Mouse (Mus musculus) intestine, embryonic 15.5 days (tissue): ENCODE measurements around the gene Arhgap10. TPM values are rescaled to one million over a fixed set of nuclear protein-coding genes. Genes with fewer than 3 reads are reported as not detected.

Source experiments
- ATAC-seq: fragments of 200-750 bp; cut with Nextera tagmentation; 2 replicates; pipeline ENCODE4 v1.8.0; 2017; ENCODE audit warnings: moderate TSS enrichment, moderate library complexity
- H3K27ac ChIP-seq: fragments of 300-500 bp; sonication (generic); 2 replicates; pipeline ENCODE4 v1.5.1; 2015; ENCODE audit warnings: mild to moderate bottlenecking, inconsistent platforms
- H3K27me3 ChIP-seq: fragments of 300-500 bp; sonication (generic); replicated peaks from 2 replicates; pipeline ENCODE4 v1.6.1; 2015; ENCODE audit warnings: inconsistent platforms
- H3K36me3 ChIP-seq: fragments of 300-500 bp; sonication (generic); 2 replicates; pipeline ENCODE4 v1.6.1; 2015; ENCODE audit warnings: inconsistent platforms
- H3K4me1 ChIP-seq: fragments of 300-500 bp; sonication (generic); replicated peaks from 2 replicates; pipeline ENCODE4 v1.6.1; 2015; ENCODE audit warnings: inconsistent platforms
- H3K4me2 ChIP-seq: fragments of 300-500 bp; sonication (generic); replicated peaks from 2 replicates; pipeline ENCODE4 v1.6.1; 2015; ENCODE audit warnings: mild to moderate bottlenecking, inconsistent platforms
- H3K4me3 ChIP-seq: fragments of 300-500 bp; sonication (generic); replicated peaks from 2 replicates; pipeline ENCODE4 v1.5.1; 2015; ENCODE audit warnings: inconsistent platforms
- H3K9ac ChIP-seq: fragments of 300-500 bp; sonication (generic); 2 replicates; pipeline ENCODE4 v1.6.1; 2015; ENCODE audit warnings: inconsistent platforms
- H3K9me3 ChIP-seq: fragments of 300-500 bp; sonication (generic); 2 replicates; pipeline ENCODE4 v1.6.1; 2016; ENCODE audit warnings: inconsistent platforms
- WGBS: fragments of 180-500 bp; shearing (Covaris S2); methylation state at CpG from one replicate; pipeline ENCODE4 v1.1.7; 2015; 5-methylcytosine and 5-hydroxymethylcytosine counted together
- polyA plus RNA-seq: library from polyadenylated mRNA; unstranded; fragments of >200 nt; fragmentation: Nextera tagmentation; extraction: Ambion mirVana; gene quantifications from 2 replicates; pipeline ENCODE4 v1.2.1, GENCODE M21; 2015

The Arhgap10 gene
- polyA plus RNA-seq, 1 experiment from 2014 or later, result 30.9 TPM

GRCm38 (mm10) chr8:77511750-77512493 is 5.8 kb downstream of the Arhgap10 start:
- H3K36me3 ChIP-seq, result no peaks in the 10 kb centered on the region
- no peak overlapping the region for H3K9ac ChIP-seq
- no peak for ATAC-seq
- H3K27ac ChIP-seq, result no peak overlapping the region
- no peak overlapping the region for H3K4me2 ChIP-seq
- H3K27me3 ChIP-seq, result no peaks in the 10 kb centered on the region
- no peak overlapping the region for H3K4me3 ChIP-seq
- H3K4me1 ChIP-seq, result peaks cover 25% of the 10 kb centered on the region
- 73% methylated on average over 13 of the region's 13 CpGs for WGBS
- H3K9me3 ChIP-seq, result no peaks in the 10 kb centered on the region

GRCm38 (mm10) chr8:77510426-77510825 is 7.3 kb downstream of the Arhgap10 start:
- no peak for ATAC-seq
- no peak overlapping the region for H3K9ac ChIP-seq
- no peaks in the 10 kb centered on the region for H3K36me3 ChIP-seq
- H3K4me2 ChIP-seq, result no peak overlapping the region
- H3K4me1 ChIP-seq, result peaks cover 15% of the 10 kb centered on the region
- no peaks in the 10 kb centered on the region for H3K27me3 ChIP-seq
- WGBS, result 66% methylated on average over 3 of the region's 3 CpGs
- H3K9me3 ChIP-seq, result no peaks in the 10 kb centered on the region
- no peak overlapping the region for H3K27ac ChIP-seq
- no peak overlapping the region for H3K4me3 ChIP-seq

- 0 out of 2 replicates have a peak, but pooled peaks have one; percentile 14 for ATAC-seq
- H3K4me1 ChIP-seq, result peaks cover 8% of the 10 kb centered on the region
These were observed 8.7 kb downstream of the Arhgap10 start for GRCm38 (mm10) chr8:77509044-77509443.

GRCm38 (mm10) chr8:77507510-77508035 is 10.2 kb downstream of the Arhgap10 start:
- Histone ChIP-seq H3K9ac (no peak overlapping the region), H3K36me3 (no peaks in the 10 kb centered on the region), H3K27me3 (no peaks in the 10 kb centered on the region), H3K4me3 (no peak overlapping the region), H3K4me1 (peaks cover 4% of the 10 kb centered on the region; the same call in 1 of the 2 replicates), H3K4me2 (no peak overlapping the region), H3K9me3 (no peaks in the 10 kb centered on the region), H3K27ac (no peak overlapping the region)
- ATAC-seq, result no peak
- WGBS, result 70% methylated on average over 10 of the region's 10 CpGs

More at GRCm38 (mm10) chr8:77509044-77509443, 8.7 kb downstream of the Arhgap10 start:
- H3K9me3 ChIP-seq, result no peaks in the 10 kb centered on the region
- 87% methylated on average over 7 of the region's 7 CpGs for WGBS
- H3K27ac ChIP-seq, result no peak overlapping the region
- H3K27me3 ChIP-seq, result no peaks in the 10 kb centered on the region
- no peak overlapping the region for H3K9ac ChIP-seq
- H3K36me3 ChIP-seq, result no peaks in the 10 kb centered on the region
- no peak overlapping the region for H3K4me3 ChIP-seq
- H3K4me2 ChIP-seq, result no peak overlapping the region

- ATAC-seq, result 0 out of 2 replicates have a peak, but pooled peaks have one; percentile 21
- no peak overlapping the region for H3K4me2 ChIP-seq
- H3K9me3 ChIP-seq, result no peaks in the 10 kb centered on the region
- WGBS, result 61% methylated on average over 7 of the region's 7 CpGs
- no peak overlapping the region for H3K9ac ChIP-seq
- no peaks in the 10 kb centered on the region; the same call in 1 of the 2 replicates for H3K4me1 ChIP-seq
- no peak overlapping the region for H3K4me3 ChIP-seq
- no peaks in the 10 kb centered on the region for H3K36me3 ChIP-seq
- H3K27ac ChIP-seq, result no peak overlapping the region
- no peaks in the 10 kb centered on the region for H3K27me3 ChIP-seq
These were observed 11.2 kb downstream of the Arhgap10 start for GRCm38 (mm10) chr8:77506539-77506938.

DNA sequence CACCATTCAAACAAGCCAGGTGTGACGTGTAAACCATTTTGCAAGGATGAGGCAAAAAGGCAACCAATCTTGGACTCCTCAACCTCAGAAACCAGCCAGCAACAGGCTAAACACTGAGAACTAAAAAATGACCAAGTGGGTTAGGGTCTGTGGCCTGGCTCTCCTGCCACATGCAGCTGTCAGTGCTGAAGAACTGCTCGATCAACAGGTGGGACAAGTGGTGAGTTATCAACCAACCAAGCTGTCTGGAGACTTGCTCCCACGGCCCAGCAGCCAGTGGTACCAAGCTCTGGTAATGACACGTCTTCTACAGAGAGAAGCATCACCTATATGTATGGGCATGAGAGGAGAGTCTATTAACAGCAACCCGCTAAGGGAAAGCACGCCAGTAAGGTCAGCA is 15.2 kb downstream of the Arhgap10 start:
- H3K4me2 ChIP-seq, result no peak overlapping the region
- no peak overlapping the region for H3K4me3 ChIP-seq
- H3K36me3 ChIP-seq, result no peaks in the 10 kb centered on the region
- H3K27ac ChIP-seq, result no peak overlapping the region
- H3K27me3 ChIP-seq, result no peaks in the 10 kb centered on the region
- H3K9me3 ChIP-seq, result no peaks in the 10 kb centered on the region
- H3K9ac ChIP-seq, result no peak overlapping the region
- no peaks in the 10 kb centered on the region; the same call in 1 of the 2 replicates for H3K4me1 ChIP-seq
- no peak for ATAC-seq
- 83% methylated on average over 6 of the region's 6 CpGs for WGBS

DNA sequence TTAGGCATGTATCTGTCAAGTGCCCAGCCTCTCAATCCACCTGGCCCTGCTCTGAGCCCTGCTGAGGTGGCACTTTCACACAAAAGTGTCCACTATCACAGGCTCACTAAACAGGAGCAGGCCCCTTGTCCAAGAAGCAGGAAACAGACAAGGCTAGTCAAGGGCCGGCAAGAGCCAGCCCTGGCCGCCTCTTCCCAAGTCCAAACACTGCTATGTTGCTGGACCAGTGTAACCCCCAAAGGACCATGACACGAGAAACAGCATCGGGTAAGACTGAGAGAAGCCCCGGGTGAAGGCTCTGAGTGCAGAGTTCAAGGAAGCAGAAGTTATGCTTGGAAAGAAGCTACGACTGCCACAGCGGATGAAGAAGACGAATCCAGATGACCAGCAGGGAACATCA is 16.6 kb downstream of the Arhgap10 start:
- H3K36me3 ChIP-seq, result no peaks in the 10 kb centered on the region
- H3K27me3 ChIP-seq, result no peaks in the 10 kb centered on the region
- no peaks in the 10 kb centered on the region; the same call in 1 of the 2 replicates for H3K4me1 ChIP-seq
- H3K4me3 ChIP-seq, result no peak overlapping the region
- H3K4me2 ChIP-seq, result no peak overlapping the region
- H3K9me3 ChIP-seq, result no peaks in the 10 kb centered on the region
- no peak for ATAC-seq
- no peak overlapping the region for H3K9ac ChIP-seq
- H3K27ac ChIP-seq, result no peak overlapping the region
- WGBS, result 83% methylated on average over 8 of the region's 8 CpGs

DNA sequence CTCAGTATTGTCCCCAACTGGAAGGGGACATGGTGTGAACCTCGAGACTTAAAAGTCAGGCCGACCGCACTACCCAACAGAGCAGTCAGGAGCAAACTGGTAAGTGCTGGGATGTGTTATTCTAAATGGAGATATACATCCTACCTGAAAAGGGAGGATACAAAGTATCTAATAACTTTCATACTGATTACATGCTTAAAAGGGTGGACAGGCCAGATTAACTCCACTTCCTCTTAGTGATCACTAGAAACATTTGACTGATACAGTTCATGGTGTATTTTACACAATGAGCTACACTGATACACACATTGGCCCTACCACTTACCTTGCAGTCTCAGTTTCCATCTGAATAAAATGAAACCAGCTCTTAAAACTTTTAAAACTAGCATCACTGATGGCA is 17.5 kb downstream of the Arhgap10 start:
- no peak overlapping the region for H3K27ac ChIP-seq
- H3K4me1 ChIP-seq, result no peaks in the 10 kb centered on the region; the same call in 1 of the 2 replicates
- H3K4me3 ChIP-seq, result no peak overlapping the region
- H3K36me3 ChIP-seq, result no peaks in the 10 kb centered on the region
- H3K9me3 ChIP-seq, result no peaks in the 10 kb centered on the region
- WGBS, result 91% methylated on average over 3 of the region's 3 CpGs
- H3K9ac ChIP-seq, result no peak overlapping the region
- no peaks in the 10 kb centered on the region for H3K27me3 ChIP-seq
- no peak overlapping the region for H3K4me2 ChIP-seq
- ATAC-seq, result no peak

DNA sequence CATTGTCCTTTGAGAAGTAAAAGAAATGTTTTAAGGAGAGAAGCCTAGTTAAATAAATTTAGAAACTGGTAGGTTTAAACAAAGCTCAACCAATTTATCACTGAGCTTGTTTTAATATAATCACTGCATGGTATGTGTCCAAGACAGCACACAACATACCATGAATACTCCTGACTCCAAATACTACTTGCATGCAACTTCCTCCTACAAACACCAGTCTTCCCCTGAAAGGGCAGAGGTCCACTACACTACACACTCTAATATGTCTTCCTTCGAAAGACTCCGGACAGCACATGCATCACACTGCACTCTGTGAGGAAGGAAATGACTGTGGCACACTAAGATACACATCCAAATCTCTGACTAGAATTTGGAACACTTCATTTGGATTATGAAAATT is 20.3 kb downstream of the Arhgap10 start:
- Histone ChIP-seq H3K36me3 (no peaks in the 10 kb centered on the region), H3K9ac (no peak overlapping the region), H3K27ac (no peak overlapping the region), H3K9me3 (no peaks in the 10 kb centered on the region), H3K4me1 (peaks cover 4% of the 10 kb centered on the region; the same call in 1 of the 2 replicates), H3K4me3 (no peak overlapping the region), H3K27me3 (no peaks in the 10 kb centered on the region), H3K4me2 (no peak overlapping the region)
- peak; percentile 57; the same call in 1 of the 2 replicates for ATAC-seq
- 22% methylated on average over 2 of the region's 2 CpGs for WGBS

DNA sequence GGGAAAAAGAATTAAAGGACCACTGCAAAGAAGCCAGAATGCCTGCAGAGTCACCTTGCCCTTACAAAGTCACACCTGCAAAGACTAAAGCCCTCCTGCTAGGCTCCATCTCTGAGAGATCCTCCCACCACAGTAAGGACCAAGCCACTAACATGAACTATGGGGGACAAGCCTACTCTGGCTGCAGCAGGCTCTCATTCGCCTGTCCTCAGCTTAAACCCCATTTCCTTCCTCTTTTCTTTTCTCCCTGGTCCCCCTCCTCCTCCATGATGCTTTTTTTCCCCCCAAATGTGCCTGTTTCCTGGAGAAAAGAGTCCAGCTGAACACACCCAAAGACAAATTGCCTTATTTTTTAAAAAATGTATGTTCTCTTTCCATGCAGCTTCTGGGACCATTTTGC is 21.5 kb downstream of the Arhgap10 start:
- H3K9me3 ChIP-seq, result no peaks in the 10 kb centered on the region
- no peak overlapping the region for H3K4me2 ChIP-seq
- H3K27ac ChIP-seq, result 0 out of 2 replicates have a peak overlapping the region, but pooled peaks have one; percentile 13
- ATAC-seq, result no peak
- H3K4me3 ChIP-seq, result no peak overlapping the region
- 84% methylated on average over 1 of the region's 1 CpGs for WGBS
- H3K4me1 ChIP-seq, result peaks cover 15% of the 10 kb centered on the region
- no peaks in the 10 kb centered on the region for H3K36me3 ChIP-seq
- no peak overlapping the region for H3K9ac ChIP-seq
- no peaks in the 10 kb centered on the region for H3K27me3 ChIP-seq

DNA sequence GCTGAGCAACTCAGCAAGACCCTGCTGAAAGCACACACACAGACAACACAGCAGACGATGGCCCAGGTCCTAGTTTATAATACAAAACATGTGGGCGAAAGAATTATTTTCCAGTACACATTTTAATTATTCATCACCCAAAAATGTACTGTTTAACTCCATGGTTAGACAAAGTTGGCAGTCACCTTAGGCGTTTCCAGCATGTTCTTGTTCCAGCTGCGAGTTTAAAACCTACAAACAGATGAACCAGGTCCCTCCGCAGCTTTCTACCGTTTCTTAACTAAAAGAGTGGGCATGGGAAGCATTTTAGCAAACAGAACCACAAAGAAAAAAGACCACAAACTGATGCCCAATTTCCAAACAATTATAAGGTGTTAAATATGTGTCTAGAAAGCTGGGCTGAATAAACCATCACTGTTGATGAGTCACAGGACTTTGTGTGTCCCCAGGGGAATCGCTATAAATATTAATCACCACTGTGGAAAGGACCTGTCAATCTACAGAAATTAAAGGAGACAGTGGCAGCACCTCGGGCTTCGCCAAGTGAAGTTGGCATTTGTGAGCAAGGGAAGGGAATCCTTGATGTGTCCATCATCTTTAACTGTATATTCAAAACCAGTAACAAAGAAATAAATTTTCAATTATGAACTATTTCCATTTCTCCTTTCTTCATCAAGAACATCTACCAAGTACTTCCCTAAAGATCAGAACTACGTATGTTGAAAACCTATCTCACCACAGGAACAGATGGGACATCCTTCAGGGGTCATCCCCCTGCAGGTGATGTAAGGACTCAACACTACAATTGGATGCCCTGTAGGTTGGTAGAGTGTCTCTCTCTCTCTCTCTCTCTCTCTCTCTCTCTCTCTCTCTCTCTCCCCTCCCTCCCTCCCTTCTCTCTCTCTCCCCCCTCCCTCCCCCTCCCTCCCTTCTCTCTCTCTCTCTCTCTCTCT is 23.1 kb downstream of the Arhgap10 start:
- H3K9me3 ChIP-seq, result no peaks in the 10 kb centered on the region
- no peak for ATAC-seq
- no peak overlapping the region for H3K9ac ChIP-seq
- no peaks in the 10 kb centered on the region for H3K36me3 ChIP-seq
- WGBS, result 84% methylated on average over 10 of the region's 10 CpGs
- H3K4me2 ChIP-seq, result no peak overlapping the region
- peaks cover 24% of the 10 kb centered on the region for H3K4me1 ChIP-seq
- H3K4me3 ChIP-seq, result no peak overlapping the region
- no peaks in the 10 kb centered on the region for H3K27me3 ChIP-seq
- no peak overlapping the region for H3K27ac ChIP-seq
